Mouse (Mus musculus): ENCODE data around the gene Mboat2. TPM values are rescaled to one million over a fixed set of nuclear protein-coding genes. Genes with fewer than 3 reads are reported as not detected.
A peak's percentile ranks its signal among the peaks of the same experiment; 100 is the strongest.

Mboat2 gene
- polyA plus RNA-seq, 1 experiment from 2014 or later, result 34.4 TPM

- peaks cover 14 to 19% of the 10 kb centered on the region in 2 experiments for H3K4me1 ChIP-seq (ENCODE audit: control insufficient read depth in 2 of 2, insufficient read depth in 2 of 2, low read length in 2 of 2)
- no peaks in the 10 kb centered on the region for H3K9me3 ChIP-seq (ENCODE audit: control insufficient read depth, low read length)
- WGBS, result 65% methylated on average over 7 of the region's 7 CpGs
- no peak for ATAC-seq (ENCODE audit: insufficient number of reproducible peaks, insufficient read depth, low FRiP score, low read depth)
- H3K4me2 ChIP-seq (ENCODE audit: low read length), result no peak overlapping the region
- H3K9ac ChIP-seq (ENCODE audit: low read length), result no peak overlapping the region
- H3K27ac ChIP-seq (replicated peaks in 1 of 2; ENCODE audit: control insufficient read depth in 1 of 2, insufficient read depth in 1 of 2, low read depth in 2 of 2, low read length in 2 of 2), result no peak overlapping the region
- no peaks in the 10 kb centered on the region for H3K27me3 ChIP-seq (ENCODE audit: control insufficient read depth, insufficient read depth, low read length)
- H3K36me3 ChIP-seq (ENCODE audit: control insufficient read depth, insufficient read depth, low read length), result no peaks in the 10 kb centered on the region
- no peak overlapping the region for H3K4me3 ChIP-seq (ENCODE audit: control insufficient read depth in 1 of 2, insufficient read depth in 1 of 2, low read depth in 1 of 2, low read length in 2 of 2)
These were observed 46.6 kb downstream of the Mboat2 start for GRCm38 (mm10) chr12:24877231-24877630.

- Histone ChIP-seq H3K9me3 (ENCODE audit: control insufficient read depth, low read length) (no peaks in the 10 kb centered on the region), H3K4me2 (ENCODE audit: low read length) (no peak overlapping the region), H3K4me1 (ENCODE audit: control insufficient read depth in 2 of 2, insufficient read depth in 2 of 2, low read length in 2 of 2) (peaks cover 14 to 19% of the 10 kb centered on the region in 2 experiments), H3K4me3 (ENCODE audit: control insufficient read depth in 1 of 2, insufficient read depth in 1 of 2, low read depth in 1 of 2, low read length in 2 of 2) (no peak overlapping the region), H3K9ac (ENCODE audit: low read length) (no peak overlapping the region), H3K27me3 (ENCODE audit: control insufficient read depth, insufficient read depth, low read length) (no peaks in the 10 kb centered on the region), H3K27ac (replicated peaks in 1 of 2; ENCODE audit: control insufficient read depth in 1 of 2, insufficient read depth in 1 of 2, low read depth in 2 of 2, low read length in 2 of 2) (no peak overlapping the region), H3K36me3 (ENCODE audit: control insufficient read depth, insufficient read depth, low read length) (peaks cover 3% of the 10 kb centered on the region)
- no peak for ATAC-seq (ENCODE audit: insufficient number of reproducible peaks, insufficient read depth, low FRiP score, low read depth)
- WGBS, result 76% methylated on average over 6 of the region's 6 CpGs
These were observed 47.4 kb downstream of the Mboat2 start for GRCm38 (mm10) chr12:24878090-24878489.

DNA sequence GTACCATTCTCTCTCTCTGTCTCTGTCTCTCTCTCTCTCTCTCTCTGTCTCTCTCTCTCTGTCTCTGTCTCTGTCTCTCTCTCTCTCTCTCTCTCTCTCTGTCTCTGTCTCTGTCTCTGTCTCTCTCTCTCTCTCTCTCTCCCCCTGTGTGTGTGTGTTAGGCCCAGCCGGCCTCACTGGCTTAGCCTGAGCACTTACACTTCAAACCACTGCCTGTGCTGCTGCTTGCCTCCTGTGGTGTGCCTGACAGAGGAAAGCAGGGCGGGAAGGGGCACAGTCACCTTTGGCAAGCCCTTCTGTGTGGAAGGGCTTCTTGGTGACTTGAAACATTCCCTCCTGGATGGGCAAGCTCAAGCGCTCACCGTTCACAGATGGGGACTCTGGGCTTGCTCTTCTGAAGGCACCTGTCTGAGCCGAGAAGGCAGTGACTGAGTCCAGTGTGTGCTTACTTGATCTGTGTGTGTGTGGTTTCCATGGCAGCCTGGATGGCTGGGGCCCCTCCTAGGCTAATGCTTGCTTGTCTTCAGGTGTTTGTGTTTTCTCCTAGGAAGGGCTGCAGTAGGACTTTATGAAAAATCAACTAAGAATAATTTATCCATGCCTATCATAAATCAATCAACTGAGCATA is 48.2 kb downstream of the Mboat2 start:
- H3K4me1 ChIP-seq (ENCODE audit: control insufficient read depth in 2 of 2, insufficient read depth in 2 of 2, low read length in 2 of 2), result peaks cover 14 to 19% of the 10 kb centered on the region in 2 experiments
- 52% methylated on average over 5 of the region's 5 CpGs for WGBS
- no peaks in the 10 kb centered on the region for H3K9me3 ChIP-seq (ENCODE audit: control insufficient read depth, low read length)
- no peak overlapping the region for H3K27ac ChIP-seq (replicated peaks in 1 of 2; ENCODE audit: control insufficient read depth in 1 of 2, insufficient read depth in 1 of 2, low read depth in 2 of 2, low read length in 2 of 2)
- H3K4me3 ChIP-seq (ENCODE audit: control insufficient read depth in 1 of 2, insufficient read depth in 1 of 2, low read depth in 1 of 2, low read length in 2 of 2), result no peak overlapping the region
- H3K9ac ChIP-seq (ENCODE audit: low read length), result no peak overlapping the region
- H3K36me3 ChIP-seq (ENCODE audit: control insufficient read depth, insufficient read depth, low read length), result peaks cover 11% of the 10 kb centered on the region
- no peak for ATAC-seq (ENCODE audit: insufficient number of reproducible peaks, insufficient read depth, low FRiP score, low read depth)
- H3K4me2 ChIP-seq (ENCODE audit: low read length), result no peak overlapping the region
- H3K27me3 ChIP-seq (ENCODE audit: control insufficient read depth, insufficient read depth, low read length), result no peaks in the 10 kb centered on the region

- Histone ChIP-seq H3K4me3 (ENCODE audit: control insufficient read depth in 1 of 2, insufficient read depth in 1 of 2, low read depth in 1 of 2, low read length in 2 of 2) (no peak overlapping the region), H3K9ac (ENCODE audit: low read length) (no peak overlapping the region), H3K4me1 (ENCODE audit: control insufficient read depth in 2 of 2, insufficient read depth in 2 of 2, low read length in 2 of 2) (peaks cover 14 to 19% of the 10 kb centered on the region in 2 experiments), H3K36me3 (ENCODE audit: control insufficient read depth, insufficient read depth, low read length) (peaks cover 19% of the 10 kb centered on the region), H3K9me3 (ENCODE audit: control insufficient read depth, low read length) (no peaks in the 10 kb centered on the region), H3K27me3 (ENCODE audit: control insufficient read depth, insufficient read depth, low read length) (no peaks in the 10 kb centered on the region), H3K27ac (replicated peaks in 1 of 2; ENCODE audit: control insufficient read depth in 1 of 2, insufficient read depth in 1 of 2, low read depth in 2 of 2, low read length in 2 of 2) (no peak overlapping the region), H3K4me2 (ENCODE audit: low read length) (no peak overlapping the region)
- 46% methylated on average over 10 of the region's 10 CpGs for WGBS
- ATAC-seq (ENCODE audit: insufficient number of reproducible peaks, insufficient read depth, low FRiP score, low read depth), result no peak
These were observed 48.9 kb downstream of the Mboat2 start for GRCm38 (mm10) chr12:24879613-24880029.

DNA sequence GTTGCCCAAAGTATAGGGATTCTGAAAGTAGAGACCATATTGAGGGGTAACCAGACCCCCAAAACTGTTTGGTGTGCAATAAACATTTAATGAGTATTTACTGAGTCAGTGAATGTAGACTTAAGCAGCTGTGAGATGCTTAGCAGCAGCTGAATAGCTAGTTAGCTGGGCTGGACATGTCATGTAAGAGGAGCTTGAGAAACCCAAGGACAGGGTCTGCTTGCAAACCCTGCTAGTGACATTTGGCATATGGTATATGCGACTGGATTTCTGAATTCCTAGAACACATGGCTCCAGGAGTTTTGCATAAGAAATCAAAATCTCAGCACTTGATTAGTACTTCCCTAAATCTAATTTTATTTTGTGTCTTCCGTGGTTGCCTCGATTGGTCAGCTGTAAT is 52.6 kb downstream of the Mboat2 start:
- Histone ChIP-seq H3K4me1 (ENCODE audit: control insufficient read depth in 2 of 2, insufficient read depth in 2 of 2, low read length in 2 of 2) (peaks cover 8 to 12% of the 10 kb centered on the region in 2 experiments; a peak in 3 of 4 replicates), H3K27me3 (ENCODE audit: control insufficient read depth, insufficient read depth, low read length) (no peaks in the 10 kb centered on the region), H3K9me3 (ENCODE audit: control insufficient read depth, low read length) (no peaks in the 10 kb centered on the region), H3K36me3 (ENCODE audit: control insufficient read depth, insufficient read depth, low read length) (peaks cover 26% of the 10 kb centered on the region), H3K4me3 (ENCODE audit: control insufficient read depth in 1 of 2, insufficient read depth in 1 of 2, low read depth in 1 of 2, low read length in 2 of 2) (no peak overlapping the region), H3K27ac (replicated peaks in 1 of 2; ENCODE audit: control insufficient read depth in 1 of 2, insufficient read depth in 1 of 2, low read depth in 2 of 2, low read length in 2 of 2) (no peak overlapping the region), H3K9ac (ENCODE audit: low read length) (no peak overlapping the region), H3K4me2 (ENCODE audit: low read length) (no peak overlapping the region)
- WGBS, result 91% methylated on average over 3 of the region's 3 CpGs
- no peak for ATAC-seq (ENCODE audit: insufficient number of reproducible peaks, insufficient read depth, low FRiP score, low read depth)

DNA sequence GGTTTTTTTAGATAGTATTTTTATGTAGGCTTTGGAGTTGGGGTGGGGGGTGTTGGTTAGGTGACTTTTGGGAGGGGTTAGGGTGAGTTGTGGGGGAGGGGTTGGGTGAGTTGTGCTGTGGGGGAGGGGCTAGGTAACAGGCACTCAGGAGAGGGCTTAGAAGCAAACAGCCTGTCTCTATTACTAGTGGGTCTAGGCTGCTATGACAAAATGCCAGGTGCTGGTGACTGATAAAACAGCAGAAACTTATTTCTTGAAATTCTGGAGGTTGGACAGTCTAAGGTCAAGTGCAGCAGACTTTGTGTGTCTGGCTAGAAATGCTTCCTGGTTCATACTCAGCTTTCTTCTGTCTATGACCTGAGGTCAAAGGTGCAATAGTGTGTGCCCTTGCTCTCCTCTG is 56.1 kb downstream of the Mboat2 start:
- H3K27ac ChIP-seq (replicated peaks in 1 of 2; ENCODE audit: control insufficient read depth in 1 of 2, insufficient read depth in 1 of 2, low read depth in 2 of 2, low read length in 2 of 2), result no peak overlapping the region
- no peak for ATAC-seq (ENCODE audit: insufficient number of reproducible peaks, insufficient read depth, low FRiP score, low read depth)
- no peak overlapping the region for H3K4me2 ChIP-seq (ENCODE audit: low read length)
- H3K9ac ChIP-seq (ENCODE audit: low read length), result no peak overlapping the region
- H3K27me3 ChIP-seq (ENCODE audit: control insufficient read depth, insufficient read depth, low read length), result no peaks in the 10 kb centered on the region
- H3K4me1 ChIP-seq (ENCODE audit: control insufficient read depth in 2 of 2, insufficient read depth in 2 of 2, low read length in 2 of 2), result peaks cover 4 to 16% of the 10 kb centered on the region in 2 experiments
- no peaks in the 10 kb centered on the region for H3K9me3 ChIP-seq (ENCODE audit: control insufficient read depth, low read length)
- H3K4me3 ChIP-seq (ENCODE audit: control insufficient read depth in 1 of 2, insufficient read depth in 1 of 2, low read depth in 1 of 2, low read length in 2 of 2), result no peak overlapping the region
- peaks cover 34% of the 10 kb centered on the region for H3K36me3 ChIP-seq (ENCODE audit: control insufficient read depth, insufficient read depth, low read length)

GRCm38 (mm10) chr12:24889371-24890051 is 58.8 kb downstream of the Mboat2 start:
- no peak overlapping the region for H3K9ac ChIP-seq (ENCODE audit: low read length)
- H3K27me3 ChIP-seq (ENCODE audit: control insufficient read depth, insufficient read depth, low read length), result no peaks in the 10 kb centered on the region
- H3K9me3 ChIP-seq (ENCODE audit: control insufficient read depth, low read length), result no peaks in the 10 kb centered on the region
- H3K27ac ChIP-seq (replicated peaks in 1 of 2; ENCODE audit: control insufficient read depth in 1 of 2, insufficient read depth in 1 of 2, low read depth in 2 of 2, low read length in 2 of 2), result peak overlapping the region in 1 of 2 experiments; percentile 19; a peak in 1 of 4 replicates
- peaks cover 16 to 32% of the 10 kb centered on the region in 2 experiments for H3K4me1 ChIP-seq (ENCODE audit: control insufficient read depth in 2 of 2, insufficient read depth in 2 of 2, low read length in 2 of 2)
- WGBS, result 46% methylated on average over 7 of the region's 7 CpGs
- H3K36me3 ChIP-seq (ENCODE audit: control insufficient read depth, insufficient read depth, low read length), result peaks cover 16% of the 10 kb centered on the region
- no peak overlapping the region for H3K4me2 ChIP-seq (ENCODE audit: low read length)
- H3K4me3 ChIP-seq (ENCODE audit: control insufficient read depth in 1 of 2, insufficient read depth in 1 of 2, low read depth in 1 of 2, low read length in 2 of 2), result no peak overlapping the region
- ATAC-seq (ENCODE audit: insufficient number of reproducible peaks, insufficient read depth, low FRiP score, low read depth), result no peak

Data from heart, embryonic 14.5 days (tissue).